Mouse (Mus musculus): ENCODE data around the gene Dnajc5.
"Not testable (repeated sequence)": the region's sequence is repeated elsewhere in the genome, so short reads cannot be mapped to it uniquely, and the experiment has no call there.

Dnajc5 gene

GRCm38 (mm10) chr2:181520118-181520935 is at the start of gene Dnajc5:
Gene Dnajc5, plus strand, starts transcription at chr2:181520485.
- DNase-seq = peak; percentile 100

GRCm38 (mm10) chr2:181471246-181471645 is 49.0 kb upstream of the Dnajc5 start:
- DNase-seq = peak; percentile 99

DNA sequence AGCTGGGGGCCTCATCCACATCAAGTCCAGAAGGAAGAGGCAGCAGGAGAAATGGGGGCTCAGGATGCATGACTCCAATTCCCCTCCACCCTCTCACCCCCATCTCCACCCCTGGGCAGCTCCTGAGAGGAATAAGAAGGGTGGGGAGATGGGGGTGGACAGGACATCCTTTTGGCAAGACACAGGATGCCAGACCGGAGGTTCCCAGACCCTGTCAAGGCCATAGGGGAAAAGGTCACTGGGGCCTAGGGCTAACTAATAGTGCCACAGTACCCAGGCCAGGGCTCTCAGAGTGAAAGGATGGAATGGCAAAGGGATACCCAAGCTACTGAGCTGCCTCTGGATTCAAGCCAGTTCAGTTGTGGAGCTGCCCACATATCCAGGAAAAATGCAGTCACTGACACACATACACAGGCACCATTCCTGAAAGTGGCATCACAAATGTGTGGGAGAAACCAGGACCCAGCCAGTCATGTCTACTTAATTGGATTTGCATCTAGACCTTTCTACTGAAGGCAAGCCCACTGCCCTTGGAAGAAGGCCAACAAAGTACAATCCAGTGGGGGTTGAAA is 47.9 kb upstream of the Dnajc5 start:
- peak; percentile 97 for DNase-seq

GRCm38 (mm10) chr2:181483120-181483519 is 37.2 kb upstream of the Dnajc5 start:
- DNase-seq = no peak

DNA sequence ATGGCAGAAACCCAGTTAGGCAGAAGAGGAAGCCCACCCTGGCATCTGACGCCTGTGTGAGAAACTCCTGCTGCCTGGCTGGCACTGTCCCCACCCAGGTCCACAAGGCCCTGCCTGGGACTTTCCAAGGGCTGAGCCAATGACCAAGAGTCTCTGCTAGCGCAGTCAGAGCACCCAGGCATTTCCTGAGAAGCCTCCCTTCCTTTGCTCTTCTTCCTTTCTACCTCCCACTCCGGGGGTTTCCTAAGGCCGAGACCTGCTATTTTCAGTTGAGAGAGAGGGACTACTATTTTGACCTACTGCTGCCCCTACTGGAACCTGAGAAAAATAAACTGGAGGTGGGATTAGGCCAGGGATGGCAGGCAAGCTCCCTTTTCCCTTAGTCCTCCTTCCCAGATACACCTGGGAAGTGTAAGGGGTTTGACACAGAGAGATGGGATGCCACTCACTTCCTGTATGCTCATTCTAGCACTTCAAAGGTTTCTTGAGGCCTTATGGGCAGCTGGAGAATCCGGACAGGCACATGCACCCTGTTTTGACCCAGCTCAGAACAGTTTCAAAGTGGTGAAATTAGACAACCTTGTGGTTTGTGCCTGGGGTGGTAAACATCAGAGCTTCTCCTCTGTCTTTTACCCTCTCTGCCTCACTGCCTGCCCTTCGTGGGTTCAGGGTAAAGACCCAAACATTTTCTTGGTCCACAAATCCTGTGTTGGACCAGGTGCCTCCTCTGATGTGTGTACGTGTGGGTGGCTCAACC is 36.5 kb upstream of the Dnajc5 start:
- DNase-seq = peak; percentile 99

DNA sequence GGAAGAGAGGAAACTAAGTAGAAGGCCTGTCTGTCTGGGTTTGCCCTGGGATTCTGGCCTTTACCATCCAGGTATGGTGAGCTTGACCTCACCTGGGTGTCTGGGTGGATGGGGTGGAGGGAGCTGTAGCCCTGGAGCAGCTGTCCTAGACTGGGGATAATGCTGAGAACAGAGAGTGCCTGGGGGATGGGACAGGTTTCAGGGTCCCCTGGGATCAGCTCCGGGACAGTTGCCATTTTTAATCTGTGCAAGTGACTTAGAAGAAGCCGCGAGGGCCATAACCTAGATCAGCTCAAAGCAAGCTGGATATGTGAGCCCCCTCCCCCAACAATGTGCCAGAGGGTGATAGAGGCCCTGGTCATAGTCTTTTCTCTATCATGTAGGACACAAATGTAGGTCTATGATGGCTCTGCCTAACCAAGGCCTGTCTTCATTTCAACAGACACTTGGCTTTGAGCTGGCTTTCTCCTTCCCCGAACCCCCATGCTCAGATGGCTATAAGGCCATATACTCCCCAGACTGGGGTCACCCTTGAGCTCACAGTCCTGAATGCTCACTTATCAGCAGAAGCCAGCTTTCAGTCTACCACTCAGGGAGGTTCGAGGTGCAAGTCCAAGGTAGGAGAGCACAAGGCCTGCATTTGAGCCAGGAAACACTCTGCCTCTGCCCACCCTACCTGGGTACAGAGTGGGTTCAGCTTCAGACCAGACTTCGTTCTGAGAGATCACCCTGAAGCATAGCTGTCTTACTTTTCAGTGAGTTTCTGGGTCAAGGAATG is 35.6 kb upstream of the Dnajc5 start:
- DNase-seq = peak; percentile 96

DNA sequence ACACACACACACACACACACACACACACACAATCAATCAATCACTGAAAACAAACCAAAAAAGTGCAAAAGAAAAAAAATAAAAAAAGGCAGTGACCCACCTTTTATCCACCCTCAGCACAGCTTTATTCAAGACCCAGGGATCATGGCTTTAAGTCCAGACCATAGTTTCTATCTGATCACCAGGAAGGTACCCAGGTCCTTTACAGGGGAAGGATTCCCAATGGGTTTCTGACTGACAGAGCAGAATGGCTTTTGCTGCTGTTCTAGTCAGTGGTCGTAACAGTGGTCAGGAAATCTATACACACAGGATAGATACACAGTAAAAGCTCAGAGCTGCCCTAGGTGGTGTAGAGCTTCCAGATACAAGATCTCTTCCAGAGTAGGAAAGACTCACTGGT is 34.5 kb upstream of the Dnajc5 start:
- no peak for DNase-seq

DNA sequence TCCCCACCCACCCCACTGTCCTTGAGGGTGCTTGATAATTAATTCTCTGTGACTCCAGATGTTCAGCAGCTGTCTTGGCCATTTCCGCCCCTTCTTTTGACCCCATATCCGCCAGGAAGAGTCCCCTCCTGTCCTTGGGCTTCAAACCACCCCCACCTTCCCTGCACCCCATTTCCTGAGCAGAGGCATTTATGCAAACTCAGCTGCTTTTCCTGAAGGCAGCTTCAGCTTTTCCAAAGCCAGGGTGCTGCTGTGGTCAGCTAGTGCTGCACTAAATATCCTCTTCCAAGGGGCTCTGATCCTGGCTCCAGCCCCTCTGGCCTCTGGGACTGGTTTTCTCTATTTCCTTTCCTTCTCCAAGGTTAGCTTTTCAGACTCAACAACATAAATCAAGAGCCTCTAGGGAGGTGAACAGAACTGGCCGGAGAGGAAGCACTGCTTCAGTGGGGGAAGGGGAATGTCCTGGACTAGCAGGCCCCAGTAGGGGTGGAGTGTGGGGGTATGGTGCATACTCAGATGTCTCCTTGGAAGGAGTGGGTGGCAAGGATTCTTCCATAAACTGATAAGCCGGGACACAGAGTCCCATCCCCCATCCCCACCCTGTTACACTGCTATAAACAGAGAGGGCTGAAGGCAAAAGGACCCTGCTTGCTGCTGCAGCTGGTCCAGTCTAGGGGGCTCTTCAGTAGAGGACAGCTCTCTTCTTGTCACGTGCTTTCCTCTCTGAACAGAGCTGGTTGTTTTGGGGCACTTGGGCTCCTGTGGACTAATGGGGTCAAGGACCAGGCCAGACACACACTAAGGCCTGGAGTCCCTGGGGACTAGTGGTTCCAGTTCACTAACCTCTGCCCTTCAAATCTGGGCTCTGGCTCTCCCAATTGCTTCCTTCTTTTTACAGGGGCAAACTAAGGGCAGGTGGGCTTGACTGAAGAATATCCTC is 32.7 kb upstream of the Dnajc5 start:
- DNase-seq = peak; percentile 98

DNA sequence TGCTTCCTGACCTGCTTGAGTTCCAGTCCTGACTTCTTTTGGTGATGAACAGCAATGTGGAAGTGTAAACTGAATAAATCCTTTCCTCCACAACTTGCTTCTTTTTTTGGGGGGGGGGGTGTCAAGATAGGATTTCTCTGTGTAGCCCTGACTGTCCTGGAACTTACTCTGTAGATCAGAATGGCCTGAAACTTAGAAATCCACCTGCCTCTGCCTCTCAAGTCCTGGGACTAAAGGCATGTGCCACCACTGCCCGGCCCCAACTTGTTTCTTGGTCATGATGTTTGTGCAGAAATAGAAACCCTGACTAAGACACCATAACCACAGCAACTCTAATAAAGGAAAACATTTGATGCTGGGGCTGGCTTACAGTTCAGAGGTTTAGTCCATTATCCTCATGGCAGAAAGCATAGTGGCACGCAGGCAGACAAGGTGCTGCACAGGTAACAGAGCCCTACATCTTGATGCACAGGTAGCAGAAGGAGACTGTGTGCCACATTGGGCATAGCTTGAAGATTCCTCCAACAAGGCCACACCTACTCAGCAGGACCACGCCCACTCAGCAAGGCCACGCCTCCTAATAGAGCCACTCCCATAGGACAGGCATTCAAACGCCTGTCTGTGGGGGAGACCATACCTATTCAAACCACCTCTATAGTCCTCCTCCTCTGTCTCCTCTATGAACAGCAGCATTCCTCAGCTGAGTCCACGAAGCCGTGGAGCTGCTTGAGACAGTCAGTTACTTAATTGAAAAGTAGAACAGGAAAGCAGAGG is 28.7 kb upstream of the Dnajc5 start:
- DNase-seq = peak; percentile 80

GRCm38 (mm10) chr2:181492206-181492605 is 28.1 kb upstream of the Dnajc5 start:
- peak; percentile 86 for DNase-seq

DNA sequence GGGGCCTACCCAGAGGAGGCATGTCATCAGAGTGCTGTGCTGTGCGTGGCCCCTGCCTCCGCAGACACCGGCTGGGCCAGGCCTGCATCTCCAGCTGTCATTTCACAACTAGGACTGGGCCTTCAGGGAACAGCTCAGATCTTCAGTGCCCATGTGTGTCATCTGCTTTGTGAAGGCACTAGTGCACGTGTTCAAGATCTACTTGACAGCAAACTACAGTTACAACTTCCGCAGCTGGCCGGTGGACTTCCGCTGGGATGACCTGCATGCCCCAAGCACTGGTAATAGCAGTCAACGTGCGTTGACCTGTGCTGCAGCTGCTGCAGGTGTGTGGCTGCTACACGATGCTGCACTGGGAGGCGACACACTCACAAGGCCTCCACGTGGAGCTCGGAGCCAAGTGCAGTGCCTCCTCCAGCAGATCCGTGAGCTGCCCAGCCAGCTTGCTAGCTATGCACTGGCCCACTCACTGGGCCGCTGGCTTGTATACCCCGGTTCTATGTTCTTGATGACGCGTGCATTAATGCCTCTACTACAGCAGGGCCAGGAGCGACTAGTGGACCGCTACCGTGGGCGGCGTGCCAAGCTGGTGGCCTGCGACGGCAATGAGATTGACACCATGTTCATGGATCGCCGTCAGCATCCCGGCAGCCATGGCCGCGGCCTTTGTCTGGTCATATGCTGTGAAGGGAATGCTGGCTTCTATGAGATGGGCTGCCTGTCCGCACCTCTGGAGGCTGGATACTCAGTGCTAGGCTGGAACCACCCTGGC is 26.9 kb upstream of the Dnajc5 start, which contains the start of gene Abhd16b:
Abhd16b (plus strand) TSS at position 51 of the 772 bp plus-strand sequence.
- DNase-seq = peak; percentile 91

GRCm38 (mm10) chr2:181494266-181494945 is 25.9 kb upstream of the Dnajc5 start:
- DNase-seq = no peak

- DNase-seq = not testable (repeated sequence)
Observed at GRCm38 (mm10) chr2:181495845-181496244, 24.4 kb upstream of the Dnajc5 start.

DNA sequence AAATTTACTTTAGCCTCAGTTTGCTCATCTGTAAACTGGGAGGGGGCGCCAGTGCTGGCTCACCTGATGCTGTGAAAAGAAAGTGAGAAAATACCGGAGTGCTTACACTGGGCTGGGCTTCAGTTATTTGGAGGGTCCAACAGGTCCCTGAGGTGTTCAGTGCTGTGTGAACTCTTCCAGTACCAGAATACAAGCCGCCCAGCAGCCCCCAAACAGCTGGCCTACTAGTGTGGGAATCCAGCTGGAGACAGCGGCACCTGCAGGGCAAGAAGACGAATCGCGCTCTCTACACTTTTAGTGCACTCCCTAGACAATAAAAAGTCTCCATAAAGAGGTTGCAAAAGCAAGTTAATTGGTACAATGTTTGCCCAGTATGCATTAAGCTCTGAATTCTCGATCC is 24.0 kb upstream of the Dnajc5 start:
- DNase-seq = peak; percentile 96

DNA sequence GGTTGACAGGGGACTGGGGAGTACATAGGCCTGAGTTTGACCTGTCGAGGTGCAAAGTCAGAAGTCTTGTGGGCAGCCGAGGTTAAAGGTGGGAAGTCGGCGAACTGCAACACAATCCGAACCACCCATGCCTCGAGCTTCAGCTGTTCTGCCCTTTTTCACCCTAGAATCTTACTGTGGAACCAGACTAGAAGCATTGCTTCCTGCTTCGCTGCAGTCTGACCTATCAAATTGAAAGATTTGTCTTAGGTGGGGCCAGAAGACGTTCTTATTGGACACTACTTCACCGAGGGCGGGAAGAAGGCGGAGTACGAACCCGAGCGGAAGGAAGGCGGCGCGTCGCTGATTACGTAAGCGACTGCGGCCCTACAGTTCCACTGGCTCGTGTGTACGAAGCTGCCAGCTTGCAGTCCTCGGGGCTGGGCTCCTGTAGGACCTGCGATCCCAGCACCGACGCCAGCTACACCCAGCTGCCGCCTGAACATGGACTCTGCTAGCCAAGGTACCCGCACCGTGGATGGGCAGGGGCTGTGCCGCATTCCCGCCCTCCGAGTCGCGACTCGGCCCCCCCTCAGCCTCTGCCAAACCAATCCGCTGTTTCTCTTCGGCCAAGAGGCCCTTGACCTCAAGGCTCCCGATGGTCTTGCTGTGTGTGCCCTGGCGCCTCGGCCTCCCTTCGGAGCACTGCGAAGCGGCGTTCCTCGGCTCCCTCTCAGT is 23.3 kb upstream of the Dnajc5 start, which contains the start of gene Tpd52l2:
Tpd52l2 (plus strand) TSS at position 312 of the 717 bp plus-strand sequence.
- DNase-seq = peak; percentile 100

- DNase-seq = peak; percentile 98
Observed at GRCm38 (mm10) chr2:181497548-181497875, 22.8 kb upstream of the Dnajc5 start.

GRCm38 (mm10) chr2:181498644-181499043 is 21.6 kb upstream of the Dnajc5 start:
- DNase-seq = no peak

DNA sequence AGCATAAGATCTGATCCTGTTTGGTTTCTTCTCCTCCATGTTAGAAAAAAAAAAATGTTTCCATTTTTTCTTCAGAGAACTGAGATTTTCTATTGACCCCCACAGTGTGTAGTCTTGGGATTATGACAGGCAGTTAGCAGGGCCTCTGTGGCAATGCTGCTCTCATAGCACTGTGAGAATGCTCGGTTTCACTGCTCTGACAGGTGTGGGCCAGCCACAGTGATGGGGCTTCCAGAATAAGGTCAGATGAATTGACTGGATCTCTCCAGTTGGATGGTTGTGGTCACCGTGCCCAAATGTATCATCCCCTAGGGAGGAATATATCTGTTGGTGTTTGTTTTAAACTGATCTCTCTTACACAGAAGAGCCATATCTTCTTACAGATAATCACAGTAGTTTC is 11.1 kb upstream of the Dnajc5 start:
- peak; percentile 76 for DNase-seq

DNA sequence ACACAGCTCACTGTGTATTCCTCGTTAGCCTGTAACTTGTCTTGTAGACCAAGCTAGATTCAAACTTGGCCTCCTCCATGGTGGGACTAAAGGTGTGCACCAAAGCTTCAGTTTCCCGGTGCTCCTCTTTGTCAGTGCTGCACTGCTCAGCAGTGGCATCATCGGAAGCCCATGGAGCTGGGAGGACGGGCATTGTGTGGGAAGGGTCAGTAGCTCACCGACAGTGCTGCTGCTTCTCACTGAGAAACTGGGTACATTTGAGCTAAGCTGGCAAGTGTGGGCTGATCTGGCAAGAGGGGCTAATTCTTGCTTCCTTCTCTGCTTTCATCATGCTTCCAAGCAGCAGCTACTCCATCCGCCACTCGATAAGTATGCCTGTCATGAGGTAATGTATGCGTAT is 9.1 kb upstream of the Dnajc5 start:
- DNase-seq = peak; percentile 51
